Comparison of ENCODE assay signal across 25 mouse cellular contexts in genomic region chr1:162157659-162158058, GRCm38 (mm10).
DNase-seq lines count a peak whose midpoint lies in the region; ATAC-seq and TF ChIP-seq lines count a peak whose summit lies in the region.
"Had no signal": no experiment of that assay in that cellular context is flagged by ENCODE, and none has a peak within 500 bp of the region (broad histone marks: within the 10 kb centered on the region; RNA-seq: fewer than 3 reads in every experiment).

No protein-coding gene starts in this region.

- 76% methylated on average over 5 of the region's 5 CpGs for WGBS in stomach, embryonic 14.5 days
- 77% methylated on average over 5 of the region's 5 CpGs for WGBS in stomach, postnatal 0 days
- 59% methylated on average over 5 of the region's 5 CpGs for WGBS in embryonic facial prominence, embryonic 14.5 days
- 53% methylated on average over 5 of the region's 5 CpGs for WGBS in limb, embryonic 14.5 days
- WGBS in stomach, embryonic 16.5 days = 76% methylated on average over 5 of the region's 5 CpGs

- TF ChIP-seq EP300 in stomach, postnatal 0 days (optimal IDR thresholded peaks at IDR 0.05) = no peak

- H3K9me3 ChIP-seq in stomach, embryonic 14.5 days (ENCODE audit: control insufficient read depth, low read depth, low read length) = no peaks in the 10 kb centered on the region
- no peaks in the 10 kb centered on the region for H3K9me3 ChIP-seq in stomach, postnatal 0 days (ENCODE audit: control insufficient read depth, low read length)
- no peaks in the 10 kb centered on the region for H3K9me3 ChIP-seq in embryonic facial prominence, embryonic 14.5 days (ENCODE audit: control insufficient read depth, low read length)
- H3K9me3 ChIP-seq in limb, embryonic 14.5 days (ENCODE audit: control insufficient read depth, low read length) = no peaks in the 10 kb centered on the region
- H3K9me3 ChIP-seq in stomach, embryonic 16.5 days (replicated peaks; ENCODE audit: control insufficient read depth, low read length) = no peaks in the 10 kb centered on the region
- H3K9me3 ChIP-seq: forebrain, embryonic 15.5 days; hindbrain, embryonic 12.5 days; liver, embryonic 13.5 days; neural tube, embryonic 15.5 days had no signal

- ATAC-seq in stomach, embryonic 14.5 days (ENCODE audit: insufficient number of reproducible peaks, insufficient read depth, low FRiP score, low read depth) = no peak
- ATAC-seq in stomach, postnatal 0 days (ENCODE audit: low FRiP score, low TSS enrichment) = no peak
- ATAC-seq in embryonic facial prominence, embryonic 14.5 days (ENCODE audit: low read depth) = no peak
- no peak for ATAC-seq in limb, embryonic 14.5 days (ENCODE audit: low FRiP score, low read depth)
- ATAC-seq in stomach, embryonic 16.5 days (ENCODE audit: insufficient read depth, low FRiP score) = no peak
- ATAC-seq: forebrain, embryonic 15.5 days; lung, postnatal 0 days had no signal

- no peak for DNase-seq in stomach, postnatal 0 days (ENCODE audit: low spot score)
- DNase-seq in embryonic facial prominence, embryonic 14.5 days (ENCODE audit: low spot score) = no peak
- DNase-seq in limb, embryonic 14.5 days (ENCODE audit: low spot score) = no peak
- no peak for DNase-seq in left cerebral cortex, adult 18-20 months (ENCODE audit: low spot score in 2 of 2)
- no peak for DNase-seq in kidney, postnatal 4 days
- DNase-seq in layer of hippocampus, adult 9-10 months (ENCODE audit: low spot score) = no peak
- DNase-seq: adrenal gland, postnatal 10 days; cerebellum, adult 11-12 months; cerebellum, postnatal 10 days; heart, postnatal 14 days; kidney, adult 18-20 months; liver, embryonic 13.5 days; right cerebral cortex, adult 18-20 months; right cerebral cortex, postnatal 4 days; thymus, postnatal 25 days had no signal

- TF ChIP-seq CTCF in stomach, postnatal 0 days (IDR thresholded peaks at IDR 0.05; ENCODE audit: low read depth) = no peak

- no peak for TF ChIP-seq POLR2A in limb, embryonic 14.5 days (IDR thresholded peaks at IDR 0.05; ENCODE audit: borderline replicate concordance, extremely low read depth, insufficient read depth, insufficient read length)

- no peaks in the 10 kb centered on the region for H3K36me3 ChIP-seq in stomach, embryonic 14.5 days (ENCODE audit: control insufficient read depth, insufficient read depth, low read length)
- no peaks in the 10 kb centered on the region for H3K36me3 ChIP-seq in stomach, postnatal 0 days (ENCODE audit: control insufficient read depth, insufficient read depth, low read length)
- no peaks in the 10 kb centered on the region for H3K36me3 ChIP-seq in embryonic facial prominence, embryonic 14.5 days (ENCODE audit: control insufficient read depth, insufficient read depth, low read length)
- H3K36me3 ChIP-seq in limb, embryonic 14.5 days (ENCODE audit: control insufficient read depth, insufficient read depth, low read length) = no peaks in the 10 kb centered on the region
- H3K36me3 ChIP-seq in stomach, embryonic 16.5 days (ENCODE audit: control insufficient read depth, insufficient read depth, low read length) = no peaks in the 10 kb centered on the region
- H3K36me3 ChIP-seq: forebrain, embryonic 15.5 days; hindbrain, embryonic 12.5 days; liver, embryonic 13.5 days; neural tube, embryonic 15.5 days had no signal

- no peak overlapping the region for H3K4me2 ChIP-seq in stomach, embryonic 14.5 days (replicated peaks; ENCODE audit: low read depth, low read length)
- no peak overlapping the region for H3K4me2 ChIP-seq in stomach, postnatal 0 days (replicated peaks; ENCODE audit: low read depth)
- H3K4me2 ChIP-seq in embryonic facial prominence, embryonic 14.5 days (ENCODE audit: low read depth, low read length) = no peak overlapping the region
- H3K4me2 ChIP-seq in limb, embryonic 14.5 days (replicated peaks; ENCODE audit: low read depth, low read length, severe bottlenecking) = no peak overlapping the region
- no peak overlapping the region for H3K4me2 ChIP-seq in stomach, embryonic 16.5 days (ENCODE audit: low read depth, low read length)
- H3K4me2 ChIP-seq: forebrain, embryonic 15.5 days; heart, embryonic 11.5 days; hindbrain, embryonic 12.5 days; liver, embryonic 13.5 days; midbrain, embryonic 11.5 days; neural tube, embryonic 15.5 days had no signal

- peak overlapping the region; percentile 41 for H3K27ac ChIP-seq in stomach, embryonic 14.5 days (ENCODE audit: low read length)
- no peak overlapping the region for H3K27ac ChIP-seq in stomach, postnatal 0 days (replicated peaks)
- H3K27ac ChIP-seq in embryonic facial prominence, embryonic 14.5 days (replicated peaks; ENCODE audit: low read depth, low read length) = peak overlapping the region; percentile 53
- peak overlapping the region; percentile 70 for H3K27ac ChIP-seq in limb, embryonic 14.5 days (replicated peaks; ENCODE audit: low read depth, low read length)
- peak overlapping the region; percentile 61; the same call in 1 of the 2 replicates for H3K27ac ChIP-seq in stomach, embryonic 16.5 days (ENCODE audit: low read length)
- H3K27ac ChIP-seq: forebrain, embryonic 15.5 days; hindbrain, embryonic 12.5 days; kidney, postnatal 0 days; liver, embryonic 13.5 days; macrophage; neural tube, embryonic 15.5 days had no signal

- H3K4me1 ChIP-seq in stomach, embryonic 14.5 days (ENCODE audit: control insufficient read depth, insufficient read depth, low read length) = 0 out of 2 replicates have a peak, but pooled peaks cover 7% of the 10 kb centered on the region
- no peaks in the 10 kb centered on the region for H3K4me1 ChIP-seq in stomach, postnatal 0 days (replicated peaks; ENCODE audit: control insufficient read depth, insufficient read depth)
- H3K4me1 ChIP-seq in embryonic facial prominence, embryonic 14.5 days (ENCODE audit: control insufficient read depth, insufficient read depth, low read length) = peaks cover 27% of the 10 kb centered on the region
- peaks cover 29% of the 10 kb centered on the region for H3K4me1 ChIP-seq in limb, embryonic 14.5 days (ENCODE audit: control insufficient read depth, insufficient read depth, low read length)
- H3K4me1 ChIP-seq in stomach, embryonic 16.5 days (ENCODE audit: control insufficient read depth, insufficient read depth, low read length) = peaks cover 4% of the 10 kb centered on the region; the same call in 1 of the 2 replicates
- H3K4me1 ChIP-seq: forebrain, embryonic 15.5 days; hindbrain, embryonic 12.5 days; neural tube, embryonic 15.5 days had no signal

- H3K9ac ChIP-seq in stomach, embryonic 14.5 days (replicated peaks; ENCODE audit: low read depth, low read length) = no peak overlapping the region
- no peak overlapping the region for H3K9ac ChIP-seq in stomach, postnatal 0 days (ENCODE audit: low read length)
- H3K9ac ChIP-seq in embryonic facial prominence, embryonic 14.5 days (ENCODE audit: low read depth, low read length) = no peak overlapping the region
- H3K9ac ChIP-seq in limb, embryonic 14.5 days (ENCODE audit: low read depth, low read length, severe bottlenecking) = no peak overlapping the region
- H3K9ac ChIP-seq in stomach, embryonic 16.5 days (ENCODE audit: low read length) = no peak overlapping the region
- H3K9ac ChIP-seq: forebrain, embryonic 15.5 days; hindbrain, embryonic 12.5 days; liver, embryonic 13.5 days; neural tube, embryonic 15.5 days had no signal

- no peaks in the 10 kb centered on the region for H3K27me3 ChIP-seq in stomach, embryonic 14.5 days (ENCODE audit: control insufficient read depth, insufficient read depth, low read length)
- H3K27me3 ChIP-seq in stomach, postnatal 0 days (ENCODE audit: control insufficient read depth, insufficient read depth, low read length) = no peaks in the 10 kb centered on the region
- no peaks in the 10 kb centered on the region for H3K27me3 ChIP-seq in embryonic facial prominence, embryonic 14.5 days (replicated peaks; ENCODE audit: control insufficient read depth, insufficient read depth, low read length)
- no peaks in the 10 kb centered on the region for H3K27me3 ChIP-seq in limb, embryonic 14.5 days (ENCODE audit: control insufficient read depth, insufficient read depth, low read length)
- H3K27me3 ChIP-seq in stomach, embryonic 16.5 days (ENCODE audit: control insufficient read depth, insufficient read depth, low read length) = no peaks in the 10 kb centered on the region
- H3K27me3 ChIP-seq: forebrain, embryonic 15.5 days; hindbrain, embryonic 12.5 days; liver, embryonic 13.5 days; neural tube, embryonic 15.5 days had no signal

- no peak overlapping the region for H3K4me3 ChIP-seq in stomach, embryonic 14.5 days (ENCODE audit: low read depth, low read length)
- no peak overlapping the region for H3K4me3 ChIP-seq in stomach, postnatal 0 days (ENCODE audit: low read depth, low read length)
- no peak overlapping the region for H3K4me3 ChIP-seq in embryonic facial prominence, embryonic 14.5 days (ENCODE audit: low read depth, low read length)
- no peak overlapping the region for H3K4me3 ChIP-seq in limb, embryonic 14.5 days (replicated peaks; ENCODE audit: low read length)
- H3K4me3 ChIP-seq in stomach, embryonic 16.5 days (replicated peaks; ENCODE audit: low read length) = no peak overlapping the region
- H3K4me3 ChIP-seq: forebrain, embryonic 15.5 days; hindbrain, embryonic 12.5 days; liver, embryonic 13.5 days; neural tube, embryonic 15.5 days had no signal
